Mouse (Mus musculus) right cerebral cortex, adult 2 months (tissue): ENCODE results near the gene Cdk14.

Experiments
- DNase-seq, 2 experiments: peaks; one replicate each; pipeline ENCODE4 v3.0.0; 2021 to 2022; ENCODE audit warnings: low spot score in 2 of 2

Gene Cdk14

DNA sequence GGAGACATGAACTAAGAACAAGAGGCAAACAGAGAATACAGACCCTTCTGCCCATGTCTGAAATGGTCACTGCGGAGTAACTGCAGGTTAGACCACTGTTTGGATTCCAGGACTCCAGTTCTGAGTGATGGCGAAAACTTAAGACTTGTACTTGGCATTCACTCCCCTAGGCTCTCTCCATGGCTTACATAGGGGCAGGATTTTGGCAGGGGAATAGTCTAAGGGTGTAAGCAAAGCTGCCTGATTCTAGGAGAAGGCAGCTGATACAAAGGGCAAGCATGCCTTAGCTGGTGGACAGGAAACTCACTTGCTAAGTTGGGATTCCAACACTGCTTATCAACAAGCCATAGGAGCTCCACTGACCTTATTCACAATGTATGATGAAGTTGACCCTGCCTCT lies 521.9 kb downstream of the Cdk14 start:
- DNase-seq, result no peak

- no peak for DNase-seq
Observed at GRCm38 (mm10) chr5:4894988-4895387, 525.1 kb downstream of the Cdk14 start.

DNA sequence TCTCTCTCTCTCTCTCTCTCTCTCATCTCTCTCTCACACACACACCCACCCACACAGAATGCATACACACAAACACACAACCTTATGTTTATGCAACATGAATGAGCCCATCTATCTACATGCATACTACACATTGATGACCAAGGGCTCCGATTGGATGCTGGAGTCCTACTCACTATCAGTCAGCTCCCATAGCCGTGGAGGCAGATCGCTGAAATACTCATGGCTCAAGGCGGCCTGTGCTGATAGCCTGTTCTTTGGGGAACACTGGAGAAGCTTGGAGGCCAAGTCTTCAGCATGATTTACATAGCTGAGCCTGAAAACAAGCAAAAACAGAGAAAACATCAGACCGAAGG lies 526.3 kb downstream of the Cdk14 start:
- DNase-seq, result no peak

- no peak for DNase-seq
Observed at GRCm38 (mm10) chr5:4893206-4893851, 526.8 kb downstream of the Cdk14 start.

GRCm38 (mm10) chr5:4892734-4893133 lies 527.4 kb downstream of the Cdk14 start:
- DNase-seq, result no peak

GRCm38 (mm10) chr5:4891862-4892704 lies 528.0 kb downstream of the Cdk14 start:
- DNase-seq, result no peak

DNA sequence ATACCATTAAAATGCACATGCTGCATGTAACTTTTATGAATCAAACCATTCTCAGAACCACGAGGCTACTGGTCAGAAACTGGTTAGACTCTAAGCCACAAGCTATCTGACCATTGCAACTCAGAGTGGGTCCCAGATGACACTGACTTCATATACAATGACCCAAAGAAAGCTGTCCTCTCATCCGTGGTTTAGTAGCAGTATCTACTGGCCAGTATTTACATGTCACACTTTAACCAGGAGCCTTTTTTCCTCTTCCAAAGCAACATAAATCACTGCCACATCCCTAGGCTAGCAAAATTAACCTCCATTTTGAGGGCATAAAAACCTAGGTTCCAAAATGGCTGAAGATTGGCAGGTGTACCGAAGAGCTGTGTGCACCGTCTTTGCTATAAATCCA lies 533.0 kb downstream of the Cdk14 start:
- DNase-seq, result no peak

DNA sequence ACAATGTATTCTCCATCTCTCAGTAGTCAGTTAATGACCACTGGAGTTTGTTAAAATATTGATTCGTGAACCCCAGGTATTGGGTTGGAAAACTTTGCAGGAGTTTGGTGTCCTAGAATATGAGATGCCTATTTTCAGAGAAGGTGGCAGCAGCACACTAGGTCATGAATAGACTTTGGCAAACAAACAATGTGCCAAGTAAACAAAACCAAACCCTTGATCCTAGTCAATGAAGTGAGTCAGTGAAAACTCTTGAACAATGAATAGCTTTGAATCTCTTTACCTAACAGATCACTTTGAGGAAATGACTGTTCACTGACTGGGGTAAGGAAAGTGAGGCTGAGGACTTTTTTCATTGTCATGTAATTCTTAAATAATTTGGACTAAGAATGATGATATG lies 537.3 kb downstream of the Cdk14 start:
- DNase-seq, result no peak

- DNase-seq, result no peak
Observed at GRCm38 (mm10) chr5:4880331-4880730, 539.8 kb downstream of the Cdk14 start.

- DNase-seq, result no peak
Observed at GRCm38 (mm10) chr5:4878934-4879333, 541.2 kb downstream of the Cdk14 start.

- DNase-seq, result no peak
Observed at GRCm38 (mm10) chr5:4877638-4878037, 542.5 kb downstream of the Cdk14 start.

- DNase-seq, result no peak
Observed at GRCm38 (mm10) chr5:4877131-4877631, 542.9 kb downstream of the Cdk14 start.

DNA sequence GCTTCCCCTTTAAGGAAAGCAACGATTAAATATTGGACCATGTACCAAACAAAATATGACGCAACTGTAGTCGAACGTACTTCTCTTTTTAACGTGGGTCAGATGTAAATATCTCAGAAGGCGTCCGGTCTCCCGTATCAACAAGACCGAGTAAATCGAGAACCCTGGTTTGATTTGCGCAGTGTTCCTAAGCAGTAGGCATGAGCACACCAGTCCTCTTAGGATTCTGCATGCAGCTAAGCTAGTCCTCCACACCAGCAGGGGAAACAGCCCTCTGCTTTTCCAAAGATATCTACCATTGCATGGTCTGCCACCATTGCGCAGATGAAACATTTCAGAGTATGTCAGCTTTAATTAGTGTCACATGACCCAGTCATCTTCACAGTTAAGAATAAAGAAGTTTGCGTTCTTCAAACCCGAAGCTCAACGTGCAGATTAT lies 543.4 kb downstream of the Cdk14 start:
- DNase-seq, result no peak

- DNase-seq, result no peak
Observed at GRCm38 (mm10) chr5:4870041-4870726, 549.9 kb downstream of the Cdk14 start.

- no peak for DNase-seq
Observed at GRCm38 (mm10) chr5:4868563-4869120, 551.5 kb downstream of the Cdk14 start.

DNA sequence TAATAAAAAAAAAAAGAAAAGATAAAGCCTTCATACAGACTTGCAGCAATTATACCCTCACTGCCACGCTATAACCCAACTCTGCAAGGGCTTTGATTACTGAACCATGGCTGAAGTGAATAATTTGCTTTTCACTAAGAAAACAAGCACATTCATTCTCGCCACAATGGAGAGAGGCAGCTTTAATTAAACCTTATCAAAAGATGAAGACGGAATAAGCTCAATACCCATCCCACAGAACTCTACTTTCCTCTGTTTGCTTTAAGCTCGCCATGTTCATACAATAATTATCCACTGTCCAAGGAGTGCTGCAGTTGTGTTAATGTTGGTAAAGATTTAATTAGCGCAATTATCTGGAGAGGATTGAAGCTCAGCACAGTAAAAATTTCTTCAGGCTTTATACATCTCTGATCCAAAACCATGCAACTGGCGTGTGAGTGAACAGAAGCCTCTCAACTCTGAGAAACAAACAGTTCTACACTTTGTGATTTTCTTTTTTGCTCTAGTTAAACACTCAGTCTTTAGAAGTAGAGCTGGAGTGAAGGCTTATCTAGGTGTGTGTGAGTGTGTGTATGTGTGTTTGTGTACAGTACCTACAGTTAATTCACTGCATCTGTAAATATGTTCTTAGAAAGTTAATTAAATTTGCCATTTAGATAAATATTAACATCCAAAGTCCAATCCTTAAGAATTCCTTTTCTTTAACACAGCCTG lies 552.1 kb downstream of the Cdk14 start:
- no peak for DNase-seq

DNA sequence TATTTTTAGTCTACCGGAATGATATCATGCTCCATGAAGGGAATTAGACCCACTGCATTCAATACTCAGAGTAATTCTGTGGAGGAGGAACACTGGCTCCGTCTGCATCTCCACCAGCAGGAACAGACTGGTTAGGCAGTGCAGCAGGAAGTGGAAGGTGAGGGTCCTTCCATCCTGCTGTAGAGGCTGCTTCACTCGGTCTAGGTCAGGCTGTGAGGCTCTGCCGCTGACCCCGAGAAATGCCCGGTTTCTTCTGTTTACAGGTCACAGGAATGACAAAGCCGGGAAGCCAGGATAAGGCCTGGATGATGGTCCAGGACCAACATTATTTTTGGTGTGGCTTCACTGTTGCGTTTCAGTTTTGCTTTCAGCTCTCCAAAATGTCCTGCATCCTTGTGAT lies 553.2 kb downstream of the Cdk14 start:
- no peak for DNase-seq

DNA sequence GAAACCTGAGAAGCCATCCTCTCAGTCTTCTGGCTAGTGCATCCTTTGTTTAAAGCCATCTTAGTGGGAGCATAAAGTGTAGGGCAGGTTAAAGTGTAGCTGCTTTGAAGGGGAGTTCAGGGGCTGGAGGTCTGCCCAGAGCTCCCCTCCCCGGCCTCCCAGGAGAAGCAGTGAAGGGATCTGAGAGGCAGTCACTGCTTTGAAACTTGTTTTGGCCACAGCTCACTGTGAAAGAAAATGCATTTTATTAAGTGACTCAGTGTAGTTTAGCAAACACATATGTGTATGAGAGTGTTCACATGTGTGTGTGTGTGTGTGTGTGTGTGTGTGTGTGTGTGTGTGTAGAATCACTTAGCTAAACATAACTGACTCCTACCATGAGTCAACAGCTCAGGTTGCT lies 554.0 kb downstream of the Cdk14 start:
- no peak for DNase-seq

GRCm38 (mm10) chr5:4861592-4861991 lies 558.5 kb downstream of the Cdk14 start:
- DNase-seq, result no peak

GRCm38 (mm10) chr5:4861141-4861540 lies 559.0 kb downstream of the Cdk14 start:
- DNase-seq, result no peak

DNA sequence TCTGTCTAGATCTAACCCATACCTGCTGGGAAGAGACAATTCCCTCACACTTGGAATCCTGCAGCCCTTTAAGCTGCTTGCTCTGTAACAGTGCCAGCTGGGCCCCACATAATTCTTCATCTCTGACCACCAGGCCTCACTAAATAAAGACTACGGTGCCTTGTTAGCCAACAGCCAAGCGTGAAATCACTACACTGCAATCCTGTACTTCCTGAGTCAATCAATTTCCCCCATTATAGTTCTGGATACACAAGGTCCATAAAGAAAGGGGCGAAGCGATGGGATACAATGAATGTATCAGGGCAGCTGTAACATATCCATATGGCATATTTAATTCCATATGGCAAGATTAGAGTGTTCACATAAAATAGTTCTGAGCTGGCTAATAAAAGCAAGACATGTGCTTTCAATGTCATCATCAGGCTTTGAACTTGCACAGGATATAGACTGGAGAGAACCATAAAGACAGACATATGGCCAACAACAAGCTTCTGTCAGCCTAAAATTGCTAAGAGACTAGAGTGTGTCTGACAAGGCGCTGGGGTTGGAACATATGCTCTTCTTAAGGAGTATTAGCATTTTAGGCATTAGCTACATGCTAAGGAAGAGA lies 562.0 kb downstream of the Cdk14 start:
- DNase-seq, result no peak
